Mouse (Mus musculus): ENCODE data around the gene Gnpnat1.
"Not testable (repeated sequence)": the region's sequence is repeated elsewhere in the genome, so short reads cannot be mapped to it uniquely, and the experiment has no call there.

Gene Gnpnat1

GRCm38 (mm10) chr14:45404813-45405212 is at the start of gene Gnpnat1:
Gene Gnpnat1, minus strand, starts transcription at chr14:45404913.
- DNase-seq (ENCODE audit: low read depth, low spot score): not testable (repeated sequence)

GRCm38 (mm10) chr14:45453538-45454233 is 49.0 kb upstream of the Gnpnat1 start:
- DNase-seq (ENCODE audit: low read depth, low spot score): peak; percentile 72

DNA sequence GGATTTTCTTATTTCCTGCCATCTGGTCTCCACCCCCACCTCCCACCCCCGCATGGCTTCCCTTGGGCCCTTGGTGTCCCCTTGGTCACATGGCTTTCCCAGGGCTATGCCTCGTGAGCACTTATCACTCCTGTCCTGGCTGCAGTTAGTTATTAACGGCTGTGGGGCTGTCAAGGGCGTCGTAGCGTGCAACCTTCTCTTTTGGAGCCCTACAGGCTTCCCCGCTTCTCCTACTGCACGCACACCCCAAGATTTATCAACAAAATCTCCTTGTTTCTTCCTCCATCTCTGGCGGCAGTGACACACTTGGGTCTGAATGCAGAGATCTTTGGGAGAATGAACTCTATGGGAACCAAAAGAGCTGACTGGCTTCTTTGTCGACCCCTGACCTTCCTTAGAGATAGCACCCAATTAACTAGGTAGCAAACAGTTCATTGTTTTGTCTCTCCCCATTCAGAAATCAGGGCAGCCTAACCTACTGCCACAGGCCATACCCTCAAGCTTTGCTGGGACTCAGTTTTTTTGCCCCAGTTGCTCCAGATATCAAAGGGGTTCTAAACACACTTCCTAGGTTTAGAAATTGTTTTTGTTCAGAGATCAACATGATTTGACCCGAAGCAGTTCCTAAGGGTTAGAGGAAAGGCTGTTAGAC is 48.3 kb upstream of the Gnpnat1 start:
- no peak for DNase-seq (ENCODE audit: low read depth, low spot score)

DNA sequence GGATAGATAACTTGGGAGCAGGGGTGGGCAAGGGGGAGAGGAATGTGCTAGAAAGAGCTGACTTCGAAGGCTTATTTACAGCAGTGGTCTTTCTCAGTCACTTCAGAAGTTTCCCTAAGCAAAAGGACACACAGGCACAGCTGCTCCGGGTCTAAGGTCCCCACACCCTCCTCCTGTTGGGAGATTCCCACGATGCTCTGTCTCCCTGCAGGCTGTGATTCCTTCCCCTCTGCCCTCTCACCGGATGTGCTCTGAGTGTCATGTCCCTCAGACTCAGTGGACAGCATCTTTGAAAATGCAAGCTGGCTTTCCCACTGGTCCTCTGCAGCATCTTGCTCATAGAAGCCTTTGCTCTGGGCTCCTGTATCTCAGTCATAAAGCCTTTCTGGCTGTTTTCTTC is 47.4 kb upstream of the Gnpnat1 start:
- DNase-seq (ENCODE audit: low read depth, low spot score): no peak

- peak; percentile 69 for DNase-seq (ENCODE audit: low read depth, low spot score)
Measured at GRCm38 (mm10) chr14:45451090-45451489, 46.4 kb upstream of the Gnpnat1 start.

- peak; percentile 50 for DNase-seq (ENCODE audit: low read depth, low spot score)
Measured at GRCm38 (mm10) chr14:45446777-45447176, 42.1 kb upstream of the Gnpnat1 start.

- peak; percentile 100 for DNase-seq (ENCODE audit: low read depth, low spot score)
Measured at GRCm38 (mm10) chr14:45445445-45445844, 40.7 kb upstream of the Gnpnat1 start.

GRCm38 (mm10) chr14:45444870-45445269 is 40.2 kb upstream of the Gnpnat1 start:
- DNase-seq (ENCODE audit: low read depth, low spot score): peak; percentile 93

- peak; percentile 65 for DNase-seq (ENCODE audit: low read depth, low spot score)
Measured at GRCm38 (mm10) chr14:45442781-45443560, 38.3 kb upstream of the Gnpnat1 start.

DNA sequence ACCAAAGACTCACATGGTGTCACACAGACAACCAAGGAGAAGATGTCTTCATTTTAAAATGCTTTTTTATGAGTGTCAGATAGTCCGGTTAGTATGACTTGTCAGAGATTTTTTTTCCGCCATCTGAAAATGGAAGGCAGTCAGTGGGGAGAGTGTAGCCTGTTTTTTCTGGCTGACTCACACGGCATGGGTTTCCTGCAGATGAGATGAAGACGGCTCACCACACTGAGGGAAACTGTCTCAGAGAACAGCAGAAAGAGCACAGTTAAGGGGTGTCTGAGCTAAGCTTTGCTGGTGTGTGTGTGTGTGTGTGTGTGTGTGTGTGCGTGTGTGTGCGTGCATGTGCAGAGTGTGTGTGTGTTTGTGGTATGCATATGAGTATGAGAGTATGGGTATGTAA is 36.6 kb upstream of the Gnpnat1 start:
- no peak for DNase-seq (ENCODE audit: low read depth, low spot score)

GRCm38 (mm10) chr14:45439387-45439786 is 34.7 kb upstream of the Gnpnat1 start:
- DNase-seq (ENCODE audit: low read depth, low spot score): no peak

DNA sequence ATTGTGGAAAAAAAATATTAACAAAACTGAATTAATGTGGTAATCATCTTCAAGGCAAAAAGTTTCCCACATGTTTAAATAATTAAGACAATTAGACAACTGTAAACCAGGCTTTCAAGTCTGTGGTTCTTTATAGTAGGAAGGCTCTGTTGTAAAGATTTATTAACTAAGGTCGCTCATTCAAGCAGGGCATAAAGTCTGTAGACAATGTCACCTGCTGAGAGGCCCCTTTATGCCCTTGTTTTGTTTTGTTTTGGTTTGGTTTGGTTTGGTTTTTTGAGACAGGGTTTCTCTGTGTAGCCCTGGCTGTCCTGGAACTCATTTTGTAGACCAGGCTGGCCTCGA is 34.2 kb upstream of the Gnpnat1 start:
- no peak for DNase-seq (ENCODE audit: low read depth, low spot score)

- no peak for DNase-seq (ENCODE audit: low read depth, low spot score)
Measured at GRCm38 (mm10) chr14:45438250-45438930, 33.7 kb upstream of the Gnpnat1 start.

GRCm38 (mm10) chr14:45434220-45434619 is 29.5 kb upstream of the Gnpnat1 start:
- peak; percentile 59 for DNase-seq (ENCODE audit: low read depth, low spot score)

DNA sequence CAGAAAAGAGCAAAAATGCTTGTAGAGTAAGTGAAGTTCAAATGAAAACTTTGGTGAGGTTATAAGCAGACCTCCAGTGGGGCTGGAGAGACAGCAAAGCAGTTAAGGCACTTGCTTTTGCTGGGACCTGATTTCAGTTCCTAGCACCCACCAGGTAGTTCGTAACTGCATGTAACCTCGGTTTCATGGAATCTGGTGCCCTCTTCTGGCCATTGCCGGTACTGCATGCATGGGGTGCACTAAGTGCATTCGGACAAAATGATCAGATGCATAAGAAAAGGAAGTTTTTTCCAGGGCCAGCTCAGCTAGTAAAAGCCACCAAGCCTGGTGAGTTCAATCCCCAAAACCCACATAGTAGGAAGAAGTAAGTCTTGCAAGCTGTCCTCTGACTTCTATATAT is 27.3 kb upstream of the Gnpnat1 start:
- DNase-seq (ENCODE audit: low read depth, low spot score): peak; percentile 73

- no peak for DNase-seq (ENCODE audit: low read depth, low spot score)
Measured at GRCm38 (mm10) chr14:45430066-45430842, 25.5 kb upstream of the Gnpnat1 start.

GRCm38 (mm10) chr14:45423220-45423619 is 18.5 kb upstream of the Gnpnat1 start:
- peak; percentile 77 for DNase-seq (ENCODE audit: low read depth, low spot score)

DNA sequence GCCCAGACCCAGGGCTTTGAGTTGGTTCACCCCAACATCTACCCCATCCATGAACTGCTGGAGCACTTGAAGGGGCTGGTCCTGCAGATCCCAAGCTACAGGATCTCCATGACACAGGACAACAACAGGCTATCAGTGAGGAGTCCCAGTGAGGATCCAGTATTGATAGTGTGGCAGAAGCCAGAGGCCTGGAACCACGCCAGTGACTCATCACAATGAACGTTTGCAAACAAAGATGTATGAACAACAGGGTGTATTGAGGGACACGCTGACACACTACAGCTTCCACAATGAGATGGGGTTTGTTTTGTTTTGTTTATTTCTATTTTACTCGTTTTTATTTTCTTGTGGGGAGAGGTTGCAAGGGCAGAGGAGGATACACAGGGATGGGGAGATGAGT is 17.7 kb upstream of the Gnpnat1 start:
- no peak for DNase-seq (ENCODE audit: low read depth, low spot score)

GRCm38 (mm10) chr14:45419323-45419722 is 14.6 kb upstream of the Gnpnat1 start:
- DNase-seq (ENCODE audit: low read depth, low spot score): no peak

GRCm38 (mm10) chr14:45418553-45418952 is 13.8 kb upstream of the Gnpnat1 start:
- DNase-seq (ENCODE audit: low read depth, low spot score): no peak

DNA sequence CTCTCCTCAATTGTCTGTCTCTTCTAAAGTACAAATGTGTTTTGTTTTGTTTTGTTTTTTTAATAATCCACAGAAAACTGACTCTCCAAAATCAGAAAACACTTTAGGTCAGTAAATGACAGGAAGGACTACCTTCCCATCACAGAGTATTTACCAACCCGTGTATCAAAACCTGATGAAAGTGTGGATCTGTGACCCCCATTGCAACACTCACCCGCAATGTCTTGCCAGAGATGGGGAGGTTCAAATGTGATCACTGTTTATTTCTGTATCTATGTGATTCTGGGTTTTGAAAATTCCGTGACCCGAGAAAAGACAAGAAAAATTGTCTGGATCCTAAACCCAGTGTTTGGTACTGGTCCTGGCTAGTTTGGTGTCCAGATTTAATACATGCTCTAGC is 11.6 kb upstream of the Gnpnat1 start:
- DNase-seq (ENCODE audit: low read depth, low spot score): no peak
